Mouse (Mus musculus): Measurements from ENCODE around the gene Tmc6. TPM values are rescaled to one million over a fixed set of nuclear protein-coding genes. Genes with fewer than 3 reads are reported as not detected.

Tmc6 gene
- polyA plus RNA-seq, 1 experiment from 2014 or later, result 4.2 TPM

DNA sequence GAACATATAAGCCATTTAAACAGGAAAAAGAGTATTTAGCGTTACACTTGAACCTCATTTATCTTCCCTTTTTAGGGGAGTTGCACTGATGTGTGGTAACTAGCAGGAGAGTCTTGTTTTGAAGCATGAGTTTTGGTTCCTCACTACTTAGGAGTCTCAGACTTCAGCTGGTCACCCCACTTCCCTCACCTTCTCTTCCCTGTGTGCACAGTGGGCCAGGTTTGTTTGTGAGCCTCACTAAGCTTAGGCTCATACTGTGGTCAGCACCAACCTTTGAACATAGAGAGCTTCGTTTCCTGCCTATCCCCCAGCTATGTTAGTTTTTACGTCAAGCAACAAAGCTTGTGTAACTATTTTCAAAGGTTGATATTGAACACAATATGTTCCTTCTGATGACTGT, 63.2 kb downstream of the Tmc6 start:
- H3K27me3 ChIP-seq (ENCODE audit: control insufficient read depth, insufficient read depth, low read depth, low read length), result no peaks in the 10 kb centered on the region
- WGBS, result 93% methylated on average over 3 of the region's 3 CpGs

More for the DNA sequence above, 63.2 kb downstream of the Tmc6 start:
- H3K9ac ChIP-seq (ENCODE audit: low read depth, low read length), result no peak overlapping the region
- H3K36me3 ChIP-seq (ENCODE audit: control insufficient read depth, insufficient read depth, low read length), result peaks cover 41% of the 10 kb centered on the region
- H3K4me3 ChIP-seq (ENCODE audit: low read depth, low read length), result no peak overlapping the region
- no peaks in the 10 kb centered on the region for H3K9me3 ChIP-seq (replicated peaks; ENCODE audit: control insufficient read depth, low read length, poor library complexity, severe bottlenecking)
- H3K4me2 ChIP-seq (ENCODE audit: low read length), result no peak overlapping the region
- H3K4me1 ChIP-seq (ENCODE audit: control insufficient read depth, insufficient read depth, low read length), result no peaks in the 10 kb centered on the region
- no peak overlapping the region for H3K27ac ChIP-seq (ENCODE audit: low read length)
- no peak for ATAC-seq

Other genes starting within 250 kb of the Tmc6 start
- gene Tnrc6c, start 127.9 kb downstream of the Tmc6 start, polyA plus RNA-seq (2015; fragmentation: Nextera tagmentation; extraction: Ambion mirVana), result 28.1 and 31.6 TPM in 2 replicates
- 0.73 and 1.6 TPM in 2 replicates for gene Tmc8, start 122 bp downstream of the Tmc6 start, polyA plus RNA-seq (2015; fragmentation: Nextera tagmentation; extraction: Ambion mirVana)
- gene 6030468B19Rik, start 15.5 kb upstream of the Tmc6 start, polyA plus RNA-seq (2015; fragmentation: Nextera tagmentation; extraction: Ambion mirVana), result not detected in 2 replicates
- 0.99 and 1.6 TPM in 2 replicates for gene Gm20708, start 27.5 kb upstream of the Tmc6 start, polyA plus RNA-seq (2015; fragmentation: Nextera tagmentation; extraction: Ambion mirVana)
- gene Syngr2, start 27.5 kb upstream of the Tmc6 start, polyA plus RNA-seq (2015; fragmentation: Nextera tagmentation; extraction: Ambion mirVana), result 12.8 and 13.8 TPM in 2 replicates
- 5.6 and 5.9 TPM in 2 replicates for gene Afmid, start 43.7 kb upstream of the Tmc6 start, polyA plus RNA-seq (2015; fragmentation: Nextera tagmentation; extraction: Ambion mirVana)
- 9.8 and 12.9 TPM in 2 replicates for gene Tk1, start 43.9 kb upstream of the Tmc6 start, polyA plus RNA-seq (2015; fragmentation: Nextera tagmentation; extraction: Ambion mirVana)
- gene Birc5, start 67.1 kb upstream of the Tmc6 start, polyA plus RNA-seq (2015; fragmentation: Nextera tagmentation; extraction: Ambion mirVana), result 21.0 and 27.3 TPM in 2 replicates
- not detected in 2 replicates for gene Tmem235, start 78.6 kb upstream of the Tmc6 start, polyA plus RNA-seq (2015; fragmentation: Nextera tagmentation; extraction: Ambion mirVana)
- gene Tha1, start 91.3 kb upstream of the Tmc6 start, polyA plus RNA-seq (2015; fragmentation: Nextera tagmentation; extraction: Ambion mirVana), result 4.2 and 5.0 TPM in 2 replicates
- 5.9 and 7.2 TPM in 2 replicates for gene Socs3, start 187.8 kb upstream of the Tmc6 start, polyA plus RNA-seq (2015; fragmentation: Nextera tagmentation; extraction: Ambion mirVana)
- 61.2 and 62.1 TPM in 2 replicates for gene Pgs1, start 204.1 kb upstream of the Tmc6 start, polyA plus RNA-seq (2015; fragmentation: Nextera tagmentation; extraction: Ambion mirVana)

All from midbrain, embryonic 16.5 days (tissue).